Mouse (Mus musculus) lung, postnatal 10 days (tissue): Measurements from ENCODE around the gene Hist2h3b.

Experiments used
- DNase-seq: peaks from one replicate; pipeline ENCODE4 v3.0.0; 2021

Gene Hist2h3b

DNA sequence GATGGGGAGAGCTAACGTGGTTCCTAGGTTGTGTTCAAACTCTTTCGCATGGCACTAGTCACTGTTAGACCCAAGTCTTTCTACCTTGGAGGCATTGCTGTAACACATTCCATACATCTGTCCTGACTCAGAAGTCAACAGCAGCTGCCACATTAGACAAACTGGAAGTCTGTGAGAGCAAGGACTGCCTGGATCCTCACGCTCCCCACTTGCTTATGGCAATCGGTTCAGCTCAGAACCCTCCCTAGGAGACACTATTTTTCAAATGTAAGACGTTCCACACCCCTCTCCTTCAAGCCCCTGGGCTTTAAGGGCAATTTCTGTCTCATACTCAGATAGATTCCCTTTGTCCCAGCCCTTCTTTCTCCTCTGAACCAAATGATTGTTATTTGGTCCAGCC, 33.6 kb downstream of the Hist2h3b start:
- no peak for DNase-seq

DNA sequence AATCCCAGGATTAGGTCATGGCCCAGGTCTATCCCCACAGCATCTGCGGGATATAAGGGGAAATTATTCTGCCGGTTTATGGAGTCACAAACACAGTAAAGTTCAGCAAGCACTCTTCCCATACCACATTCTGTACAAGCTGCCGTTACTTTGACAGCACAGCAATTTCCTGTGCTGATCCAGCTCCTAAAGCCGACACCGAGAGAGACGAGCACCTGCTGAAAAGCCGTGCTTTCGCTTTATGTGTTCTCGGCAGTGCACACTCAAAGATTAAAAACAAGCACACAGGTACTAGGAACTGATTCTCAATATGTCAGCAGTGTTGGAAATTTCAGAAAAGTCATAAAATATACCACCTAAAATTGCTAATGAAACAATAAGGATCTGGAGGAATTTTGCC, 38.1 kb downstream of the Hist2h3b start:
- DNase-seq = no peak

DNA sequence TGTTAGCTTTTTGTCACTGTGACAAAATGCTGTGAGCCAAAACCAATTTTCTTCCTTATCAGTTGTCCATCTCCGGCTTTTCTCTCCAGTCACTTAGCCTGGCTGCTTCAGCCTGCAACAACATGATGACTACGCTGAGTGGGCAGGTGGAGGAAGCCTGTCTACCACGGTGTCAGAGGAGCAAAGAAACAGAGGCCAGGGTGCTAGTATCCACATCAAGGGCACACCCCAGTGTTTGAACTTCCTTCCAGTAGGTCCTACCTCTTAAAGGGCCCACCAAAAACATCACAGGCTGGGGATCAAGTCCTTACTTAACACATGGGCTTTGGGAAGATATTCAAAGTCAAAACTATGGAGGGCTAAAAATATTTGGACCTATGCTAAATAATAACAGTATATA, 41.0 kb downstream of the Hist2h3b start:
- no peak for DNase-seq

DNA sequence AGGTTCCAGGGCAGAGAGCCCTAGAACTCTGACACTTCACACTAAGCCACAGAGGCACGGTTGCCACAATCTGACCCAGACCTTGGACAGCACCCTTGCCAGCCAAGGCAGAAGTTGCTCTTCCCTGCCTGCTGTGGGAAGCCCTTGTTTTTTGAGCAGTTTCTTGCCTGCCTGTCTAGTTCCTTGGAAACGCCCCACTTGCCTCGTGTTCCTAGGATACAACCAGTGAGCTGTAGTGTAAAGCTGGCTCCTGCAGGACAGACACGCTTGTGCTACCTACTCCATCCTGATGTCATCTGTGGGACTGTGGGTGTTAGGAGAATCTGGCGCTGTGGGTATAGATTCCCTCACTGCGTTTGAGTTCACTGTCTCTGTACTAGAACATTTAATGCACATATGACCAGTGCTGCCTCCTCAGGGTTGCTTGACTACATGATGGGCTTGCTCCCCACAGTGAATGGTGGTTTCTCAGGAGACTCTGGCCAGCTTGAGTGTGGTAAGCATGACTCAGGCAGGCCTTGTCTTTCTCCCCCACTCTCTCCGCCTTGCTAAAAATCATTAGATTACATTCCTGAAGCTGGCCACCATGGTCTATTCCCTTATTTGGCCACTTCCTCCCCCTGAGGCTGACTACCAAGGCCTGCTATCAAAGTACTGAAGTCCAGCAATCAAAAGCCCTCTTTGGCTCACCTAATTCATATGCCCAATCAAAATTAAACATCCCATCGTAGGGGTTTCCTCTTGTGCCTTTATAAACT, 44.1 kb downstream of the Hist2h3b start:
- DNase-seq = no peak
